Mouse (Mus musculus) liver, embryonic 14.5 days (tissue): ENCODE data around the gene Nppa. TPM values are rescaled to one million over a fixed set of nuclear protein-coding genes. Genes with fewer than 3 reads are reported as not detected.

ENCODE experiments used
- ATAC-seq: fragments of 200-750 bp; cut with Nextera tagmentation; 2 replicates; pipeline ENCODE4 v1.8.0; 2017; ENCODE audit warnings: moderate number of reproducible peaks, mild to moderate bottlenecking, moderate library complexity; ENCODE audit not compliant: insufficient read depth
- DNase-seq, 3 experiments: peaks; one replicate each; pipeline ENCODE4 v3.0.0-alpha.2; 2012 to 2013; ENCODE audit warnings: low read depth in 3 of 3, low spot score in 3 of 3
- H3K27ac ChIP-seq: fragments of 300-500 bp; sonication (generic); 2 replicates; pipeline ENCODE4 v1.5.1; 2014; ENCODE audit warnings: moderate library complexity, mild to moderate bottlenecking, control low read depth, inconsistent platforms
- H3K27me3 ChIP-seq: fragments of 300-500 bp; sonication (generic); 2 replicates; pipeline ENCODE4 v1.6.1; 2014; ENCODE audit warnings: mild to moderate bottlenecking, low read length, moderate library complexity; ENCODE audit not compliant: control insufficient read depth, insufficient read depth
- H3K36me3 ChIP-seq: fragments of 300-500 bp; sonication (generic); replicated peaks from 2 replicates; pipeline ENCODE4 v1.6.1; 2014; ENCODE audit warnings: low read depth; ENCODE audit not compliant: control insufficient read depth, insufficient read depth
- H3K4me1 ChIP-seq, 2 experiments: fragments of 200-500 bp in 1 of 2; fragments of 300-500 bp in 1 of 2; sonication (generic) in 1 of 2; replicated peaks; 2 replicates each; pipeline ENCODE4 v1.6.1; 2012 to 2014; ENCODE audit warnings: antibody characterized with exemption in 1 of 2, inconsistent platforms in 1 of 2, low read length in 1 of 2; ENCODE audit not compliant: control insufficient read depth in 2 of 2, insufficient read depth in 2 of 2
- H3K4me2 ChIP-seq: fragments of 300-500 bp; sonication (generic); 2 replicates; pipeline ENCODE4 v1.6.1; 2014; ENCODE audit warnings: low read depth, mild to moderate bottlenecking, control low read depth, moderate library complexity
- H3K4me3 ChIP-seq, 2 experiments: fragments of 200-500 bp in 1 of 2; fragments of 300-500 bp in 1 of 2; sonication (generic) in 1 of 2; 2 replicates each; pipeline ENCODE4 v1.5.1; 2012 to 2014; ENCODE audit warnings: low read depth in 2 of 2, low read length in 2 of 2, mild to moderate bottlenecking in 2 of 2, control low read depth in 1 of 2, inconsistent platforms in 1 of 2, moderate library complexity in 1 of 2; ENCODE audit not compliant: insufficient read depth in 1 of 2
- H3K9ac ChIP-seq: fragments of 300-500 bp; sonication (generic); replicated peaks from 2 replicates; pipeline ENCODE4 v1.6.1; 2014; ENCODE audit warnings: mild to moderate bottlenecking, control low read depth, moderate library complexity
- H3K9me3 ChIP-seq: fragments of 300-500 bp; sonication (generic); 2 replicates; pipeline ENCODE4 v1.6.1; 2016; ENCODE audit warnings: low read length, mixed read lengths; ENCODE audit not compliant: control insufficient read depth
- CTCF ChIP-seq: IDR thresholded peaks from 2 replicates; pipeline ENCODE4 v1.5.1; 2016; ENCODE audit warnings: antibody characterized with exemption, low read depth, control low read depth
- EP300 ChIP-seq: IDR thresholded peaks from 2 replicates; pipeline ENCODE4 v1.6.1; 2016; ENCODE audit warnings: antibody characterized with exemption, low read depth
- WGBS: fragments of 180-500 bp; shearing (Covaris S2); extraction: QIAGEN DNeasy Blood & Tissue Kit; methylation state at CpG from one replicate; pipeline ENCODE4 v1.1.7; 2014; ENCODE audit not compliant: insufficient replicate concordance; 5-methylcytosine and 5-hydroxymethylcytosine counted together
- polyA plus RNA-seq, 2 experiments: library from polyadenylated mRNA; depleted of rRNA in 1 of 2; stranded (reverse) in 1 of 2; unstranded in 1 of 2; fragments of >200 nt; fragmentation: Nextera tagmentation in 1 of 2; extraction: Ambion mirVana in 1 of 2; gene quantifications; 2 replicates each; pipeline versions ENCODE4 v1.2.1 to v1.2.3; 2012 to 2014

Gene Nppa
- polyA plus RNA-seq, 2 experiments: not detected

DNA sequence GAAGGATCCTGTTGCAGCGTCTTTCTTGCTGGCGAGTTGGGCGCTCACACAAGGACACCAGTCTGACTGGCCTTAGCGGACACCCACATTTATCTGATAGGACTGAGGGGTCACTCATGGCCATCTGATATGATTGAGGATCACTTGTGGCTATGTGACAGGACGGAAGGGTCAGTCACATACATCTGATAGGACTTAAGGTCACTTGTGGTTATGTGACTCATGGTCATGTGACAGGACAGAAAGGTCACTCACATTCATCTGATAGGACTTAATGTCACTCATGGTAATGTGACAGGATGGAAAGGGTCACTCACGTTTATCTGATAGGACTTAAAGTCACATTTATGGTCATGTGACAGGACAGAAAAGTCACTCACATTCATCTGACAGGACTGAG lies 22.1 kb upstream of the Nppa start:
- Histone ChIP-seq H3K4me3 (no peak overlapping the region), H3K9ac (no peak overlapping the region), H3K27me3 (no peaks in the 10 kb centered on the region), H3K36me3 (no peaks in the 10 kb centered on the region), H3K9me3 (no peaks in the 10 kb centered on the region), H3K4me2 (no peak overlapping the region), H3K27ac (no peak overlapping the region), H3K4me1 (peaks cover 0 to 5% of the 10 kb centered on the region in 2 experiments; a peak in 1 of 4 replicates)
- no peak for ATAC-seq
- 69% methylated on average over 6 of the region's 6 CpGs for WGBS
- DNase-seq: no peak
- TF ChIP-seq CTCF (no peak), EP300 (no peak)

DNA sequence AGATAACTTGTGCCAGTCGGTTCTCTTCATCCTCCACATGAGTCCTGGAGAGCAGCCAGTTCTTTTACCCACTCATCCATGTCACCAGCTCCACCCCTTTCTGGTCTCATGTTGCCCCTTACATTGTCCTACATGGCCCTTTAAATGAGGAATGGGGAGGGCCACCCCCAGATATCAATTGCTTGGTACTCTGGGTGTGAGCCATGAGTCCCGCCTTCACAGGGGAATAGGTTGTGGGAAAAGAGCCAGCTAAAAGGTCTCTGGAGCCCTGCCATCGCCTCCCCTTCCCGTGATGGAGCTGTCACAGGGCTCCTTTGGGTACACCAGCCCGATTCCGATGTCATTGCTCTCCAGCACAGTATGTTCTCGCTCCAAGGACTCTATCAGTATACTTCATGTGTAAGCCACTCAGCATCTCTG lies 21.1 kb upstream of the Nppa start:
- DNase-seq (no peak), ATAC-seq (no peak)
- no peak overlapping the region for H3K4me2 ChIP-seq
- no peak overlapping the region for H3K4me3 ChIP-seq
- no peak overlapping the region for H3K9ac ChIP-seq
- H3K4me1 ChIP-seq: peaks cover 0 to 5% of the 10 kb centered on the region in 2 experiments; a peak in 1 of 4 replicates
- 61% methylated on average over 7 of the region's 7 CpGs for WGBS
- H3K27ac ChIP-seq: no peak overlapping the region
- no peaks in the 10 kb centered on the region for H3K27me3 ChIP-seq
- H3K9me3 ChIP-seq: no peaks in the 10 kb centered on the region
- TF ChIP-seq EP300: no peak
- TF ChIP-seq CTCF: no peak
- H3K36me3 ChIP-seq: no peaks in the 10 kb centered on the region

DNA sequence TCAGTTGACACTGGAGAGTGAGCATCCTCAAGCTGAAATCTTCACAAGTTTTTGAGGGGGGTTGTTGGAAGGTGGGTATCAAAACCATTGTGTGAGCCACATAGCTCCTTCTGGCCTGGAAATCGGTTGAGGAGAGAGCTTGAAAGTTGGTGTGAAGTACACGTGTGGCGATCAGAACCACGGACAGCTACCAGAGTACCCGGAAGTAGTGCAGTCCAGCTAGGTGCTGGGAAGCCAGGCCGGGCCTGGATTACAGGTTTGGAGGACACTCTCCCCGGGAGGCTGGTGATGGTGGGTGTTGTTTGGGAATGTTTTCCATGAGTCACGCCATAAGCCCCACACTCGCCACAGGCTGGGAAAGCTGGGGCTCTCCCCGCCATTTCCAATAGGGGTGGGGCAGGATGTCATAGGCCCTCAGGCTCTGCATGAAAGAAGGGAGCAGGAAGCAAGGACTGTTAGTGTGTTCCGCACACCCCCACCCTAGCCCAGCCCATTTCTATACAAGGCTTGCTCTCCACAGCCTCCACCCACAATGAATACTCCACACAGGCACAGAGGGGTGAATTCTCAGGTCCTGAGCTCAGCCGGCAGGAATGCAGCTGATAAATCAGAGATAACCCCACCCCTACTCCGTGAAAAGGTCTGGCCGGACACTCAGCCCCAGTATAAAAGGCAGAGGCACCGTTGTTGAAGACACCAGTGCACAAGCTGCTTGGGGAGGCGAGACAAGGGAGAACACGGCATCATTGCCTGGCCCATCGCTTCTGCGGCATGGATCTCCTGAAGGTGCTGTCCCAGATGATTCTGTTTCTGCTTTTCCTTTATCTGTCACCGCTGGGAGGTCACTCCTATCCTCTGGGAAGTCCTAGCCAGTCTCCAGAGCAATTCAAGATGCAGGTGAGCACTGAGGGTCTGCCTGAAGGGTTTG lies 15.1 kb upstream of the Nppa start, which contains the start of gene Nppb:
Gene Nppb, plus strand, starts transcription at position 584 of the 928 bp plus-strand sequence.
- Histone ChIP-seq H3K4me3 (no peak within 1 kb of the TSS), H3K4me1 (no peaks in the 10 kb centered on the region), H3K27ac (no peak within 1 kb of the TSS), H3K9ac (no peak within 1 kb of the TSS), H3K9me3 (no peaks in the 10 kb centered on the region), H3K4me2 (no peak within 1 kb of the TSS), H3K36me3 (no peaks in the 10 kb centered on the region), H3K27me3 (no peaks in the 10 kb centered on the region)
- ATAC-seq (no peak), DNase-seq (peak; percentile 7 to 22 (median 13))
- WGBS: 23% methylated on average over 20 of the region's 20 CpGs
- TF ChIP-seq EP300 (no peak), CTCF (no peak)

GRCm38 (mm10) chr4:147993571-147994095 lies 6.9 kb upstream of the Nppa start:
- no peak overlapping the region for H3K9ac ChIP-seq
- WGBS: 39% methylated on average over 7 of the region's 7 CpGs
- no peaks in the 10 kb centered on the region for H3K9me3 ChIP-seq
- H3K27ac ChIP-seq: no peak overlapping the region
- H3K4me2 ChIP-seq: no peak overlapping the region
- no peak for TF ChIP-seq CTCF
- TF ChIP-seq EP300: no peak
- H3K4me3 ChIP-seq: no peak overlapping the region
- H3K36me3 ChIP-seq: no peaks in the 10 kb centered on the region
- no peaks in the 10 kb centered on the region for H3K4me1 ChIP-seq
- H3K27me3 ChIP-seq: no peaks in the 10 kb centered on the region
- no peak for ATAC-seq
- no peak for DNase-seq

DNA sequence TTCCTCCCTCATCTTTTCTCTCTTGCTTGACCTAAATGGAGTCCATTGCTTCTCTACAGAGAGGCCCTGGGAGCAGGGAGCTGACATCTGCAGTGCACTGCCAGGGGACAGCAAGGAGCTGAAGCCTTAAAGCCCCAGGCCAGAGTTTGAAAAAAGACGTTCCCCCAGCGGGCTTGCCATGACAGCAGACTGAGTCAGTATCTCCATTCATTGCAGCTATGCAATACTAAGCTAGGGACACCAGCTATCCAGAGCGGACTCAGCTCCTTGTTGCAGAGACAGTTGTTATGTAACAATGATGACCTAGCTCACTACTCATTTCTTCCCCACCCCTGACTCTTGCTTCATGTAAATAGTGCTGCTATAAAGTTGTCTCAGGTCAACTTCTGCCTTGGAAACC lies 5.2 kb upstream of the Nppa start:
- no peaks in the 10 kb centered on the region for H3K36me3 ChIP-seq
- DNase-seq (no peak), ATAC-seq (no peak)
- H3K9ac ChIP-seq: no peak overlapping the region
- H3K27me3 ChIP-seq: no peaks in the 10 kb centered on the region
- 62% methylated on average over 3 of the region's 3 CpGs for WGBS
- no peak overlapping the region for H3K4me2 ChIP-seq
- H3K27ac ChIP-seq: no peak overlapping the region
- H3K4me3 ChIP-seq: no peak overlapping the region
- TF ChIP-seq EP300 (no peak), CTCF (no peak)
- no peaks in the 10 kb centered on the region for H3K9me3 ChIP-seq
- H3K4me1 ChIP-seq: no peaks in the 10 kb centered on the region
